Mouse (Mus musculus) heart, embryonic 12.5 days (tissue): ENCODE measurements at regions not wholly inside any gene's neighbourhood (a gene's known extent, or its start where the extent isn't known, plus 50 kb on each side); places are given as distances from the start of the nearest gene placed in this dataset.

Experiments used
- ATAC-seq: fragments of 200-750 bp; cut with Nextera tagmentation; 2 replicates; pipeline ENCODE4 v1.8.0; 2017; ENCODE audit warnings: moderate TSS enrichment, moderate library complexity; ENCODE audit not compliant: insufficient number of reproducible peaks, low FRiP score
- H3K27ac ChIP-seq: fragments of 300-500 bp; sonication (generic); 2 replicates; pipeline ENCODE4 v1.5.1; 2016; ENCODE audit warnings: mild to moderate bottlenecking, moderate library complexity; ENCODE audit not compliant: poor library complexity, severe bottlenecking
- H3K27me3 ChIP-seq: fragments of 300-500 bp; sonication (generic); replicated peaks from 2 replicates; pipeline ENCODE4 v1.6.1; 2016; ENCODE audit warnings: mild to moderate bottlenecking, moderate library complexity
- H3K36me3 ChIP-seq: fragments of 300-500 bp; sonication (generic); 2 replicates; pipeline ENCODE4 v1.6.1; 2016; ENCODE audit warnings: mild to moderate bottlenecking, moderate library complexity
- H3K4me1 ChIP-seq: fragments of 300-500 bp; sonication (generic); replicated peaks from 2 replicates; pipeline ENCODE4 v1.6.1; 2016; ENCODE audit warnings: mild to moderate bottlenecking
- H3K4me2 ChIP-seq: fragments of 300-500 bp; sonication (generic); 2 replicates; pipeline ENCODE4 v1.6.1; 2016; ENCODE audit warnings: mild to moderate bottlenecking, moderate library complexity
- H3K4me3 ChIP-seq: fragments of 300-500 bp; sonication (generic); 2 replicates; pipeline ENCODE4 v1.5.1; 2016; ENCODE audit warnings: mild to moderate bottlenecking
- H3K9ac ChIP-seq: fragments of 300-500 bp; sonication (generic); 2 replicates; pipeline ENCODE4 v1.6.1; 2016; ENCODE audit warnings: mild to moderate bottlenecking, moderate library complexity
- H3K9me3 ChIP-seq: fragments of 300-500 bp; sonication (generic); replicated peaks from 2 replicates; pipeline ENCODE4 v1.6.1; 2016; ENCODE audit warnings: mild to moderate bottlenecking, moderate library complexity
- WGBS: fragments of 180-500 bp; shearing (Covaris S2); methylation state at CpG from one replicate; pipeline ENCODE4 v1.1.7; 2016; 5-methylcytosine and 5-hydroxymethylcytosine counted together

- Histone ChIP-seq H3K4me1 (no peaks in the 10 kb centered on the region), H3K36me3 (no peaks in the 10 kb centered on the region), H3K9ac (no peak overlapping the region), H3K9me3 (no peaks in the 10 kb centered on the region), H3K4me3 (no peak overlapping the region), H3K27me3 (no peaks in the 10 kb centered on the region), H3K4me2 (no peak overlapping the region), H3K27ac (no peak overlapping the region)
- no peak for ATAC-seq
- 61% methylated on average over 7 of the region's 7 CpGs for WGBS
Measured at GRCm38 (mm10) chr13:72947374-72948165, 312.7 kb upstream of the Irx4 start.

DNA sequence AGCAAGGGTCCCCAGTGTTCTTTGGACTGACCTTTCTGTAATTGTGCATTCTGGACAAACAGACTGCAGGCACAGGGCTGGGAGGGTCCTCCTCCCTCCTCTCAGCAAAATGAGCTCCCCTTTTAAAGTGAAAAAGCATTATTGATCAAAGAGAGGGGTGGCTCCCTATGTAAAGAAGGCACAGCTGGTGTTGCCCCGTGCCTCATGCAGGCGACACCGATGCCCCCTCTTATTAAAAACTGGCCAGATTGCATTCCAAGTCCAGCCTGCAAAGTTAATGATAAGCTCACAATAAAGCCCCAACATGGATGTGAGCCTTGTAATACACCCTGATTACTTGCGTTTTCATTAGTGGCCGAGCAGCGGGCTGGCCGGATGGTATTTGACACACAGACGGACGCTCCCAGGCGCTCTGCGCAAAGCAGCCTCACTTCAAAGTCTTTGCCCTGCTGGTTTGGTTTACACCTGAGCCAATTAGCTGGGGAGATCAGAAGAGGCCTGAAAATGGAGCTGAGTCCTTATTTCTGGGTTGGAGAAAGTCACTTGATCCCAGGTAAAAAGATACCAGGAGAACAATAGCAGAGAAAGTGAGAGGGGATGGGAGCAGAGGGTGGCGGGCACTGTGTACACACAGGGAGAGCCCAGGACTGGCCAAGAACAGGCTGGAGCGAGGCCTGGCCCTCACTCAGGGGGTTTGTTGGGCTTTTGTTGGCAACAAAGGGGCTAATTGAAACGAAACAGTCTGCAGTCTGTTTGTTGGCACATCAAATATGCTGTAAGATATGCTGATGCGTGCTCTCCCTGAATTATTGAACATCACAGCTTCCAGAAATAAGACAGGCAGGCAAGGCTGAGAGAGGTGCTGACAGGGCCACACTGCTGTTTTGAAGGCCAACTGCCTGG, 301.4 kb upstream of the Irx4 start:
- H3K27ac ChIP-seq: no peak overlapping the region
- H3K36me3 ChIP-seq: no peaks in the 10 kb centered on the region
- H3K9me3 ChIP-seq: no peaks in the 10 kb centered on the region
- H3K4me3 ChIP-seq: no peak overlapping the region
- peaks cover 17% of the 10 kb centered on the region for H3K27me3 ChIP-seq
- H3K9ac ChIP-seq: no peak overlapping the region
- H3K4me2 ChIP-seq: no peak overlapping the region
- 44% methylated on average over 15 of the region's 15 CpGs for WGBS
- H3K4me1 ChIP-seq: no peaks in the 10 kb centered on the region
- ATAC-seq: no peak

DNA sequence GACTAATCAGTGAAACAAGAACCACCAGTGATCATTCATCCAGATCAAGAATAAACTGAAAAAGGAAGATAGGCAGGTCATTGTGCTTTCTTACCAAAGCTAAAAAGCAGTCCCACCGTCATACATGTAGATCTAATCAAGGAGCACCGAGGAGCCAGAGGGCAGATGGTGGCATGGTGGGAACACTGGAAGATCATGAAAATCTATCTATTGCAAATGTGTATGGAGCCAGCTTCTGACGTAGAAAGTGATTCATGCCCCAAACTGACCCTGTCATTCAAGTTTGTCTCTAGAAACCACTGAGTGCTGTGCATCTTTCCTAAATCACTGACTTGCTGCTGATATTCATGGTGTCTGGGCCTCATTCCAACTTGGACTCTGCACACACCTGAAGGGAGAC, 299.0 kb upstream of the Irx4 start:
- Histone ChIP-seq H3K27ac (no peak overlapping the region), H3K4me2 (no peak overlapping the region), H3K4me1 (no peaks in the 10 kb centered on the region), H3K9me3 (no peaks in the 10 kb centered on the region), H3K9ac (no peak overlapping the region), H3K27me3 (peaks cover 17% of the 10 kb centered on the region), H3K36me3 (no peaks in the 10 kb centered on the region), H3K4me3 (no peak overlapping the region)
- 81% methylated on average over 3 of the region's 3 CpGs for WGBS
- no peak for ATAC-seq

DNA sequence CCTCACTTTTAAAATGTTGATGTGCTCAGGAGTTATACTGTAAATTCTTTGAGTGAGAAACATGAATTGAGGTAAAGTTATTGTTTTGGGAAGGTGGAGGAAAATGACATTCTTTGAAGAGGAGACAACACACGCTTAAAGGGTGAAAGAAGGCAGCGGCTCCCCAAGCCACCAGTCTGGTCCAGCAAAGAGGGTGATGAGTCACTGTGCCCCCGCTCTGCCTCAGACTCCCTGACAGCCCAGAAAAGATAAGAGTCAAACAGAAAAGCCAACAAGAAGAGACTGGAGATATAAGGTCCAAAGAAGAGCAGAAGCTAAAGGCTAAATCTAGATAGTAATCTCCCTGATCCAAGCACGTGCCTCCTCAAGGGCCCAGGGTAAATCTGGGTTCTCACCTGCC, 288.1 kb upstream of the Irx4 start:
- no peak overlapping the region for H3K9ac ChIP-seq
- 56% methylated on average over 4 of the region's 4 CpGs for WGBS
- no peaks in the 10 kb centered on the region for H3K4me1 ChIP-seq
- ATAC-seq: peak; percentile 88
- no peaks in the 10 kb centered on the region for H3K36me3 ChIP-seq
- no peak overlapping the region for H3K27ac ChIP-seq
- H3K9me3 ChIP-seq: no peaks in the 10 kb centered on the region
- H3K27me3 ChIP-seq: no peaks in the 10 kb centered on the region
- no peak overlapping the region for H3K4me2 ChIP-seq
- no peak overlapping the region for H3K4me3 ChIP-seq

DNA sequence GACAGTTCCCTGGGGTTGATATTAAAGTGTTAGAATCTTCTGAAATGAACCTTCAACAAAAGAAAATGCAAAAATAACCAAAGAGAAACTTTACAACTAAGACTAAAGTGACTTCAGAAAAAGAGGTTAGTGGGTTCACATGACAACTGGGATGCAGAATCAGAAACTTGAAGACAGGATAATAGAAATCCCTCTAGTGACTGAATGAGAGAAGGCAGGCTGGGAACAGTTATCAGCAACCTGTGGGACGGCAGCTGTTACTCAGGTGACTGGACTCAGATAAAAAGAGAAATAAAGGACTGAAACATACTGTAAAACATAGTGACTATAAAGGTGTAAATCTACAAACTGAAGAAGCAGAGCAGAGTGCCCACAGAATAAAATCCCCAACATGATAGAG, 287.4 kb upstream of the Irx4 start:
- Histone ChIP-seq H3K27ac (no peak overlapping the region), H3K4me1 (no peaks in the 10 kb centered on the region), H3K9me3 (no peaks in the 10 kb centered on the region), H3K36me3 (no peaks in the 10 kb centered on the region), H3K27me3 (no peaks in the 10 kb centered on the region), H3K4me2 (no peak overlapping the region), H3K4me3 (no peak overlapping the region), H3K9ac (no peak overlapping the region)
- 29% methylated on average over 1 of the region's 1 CpGs for WGBS
- ATAC-seq: no peak

DNA sequence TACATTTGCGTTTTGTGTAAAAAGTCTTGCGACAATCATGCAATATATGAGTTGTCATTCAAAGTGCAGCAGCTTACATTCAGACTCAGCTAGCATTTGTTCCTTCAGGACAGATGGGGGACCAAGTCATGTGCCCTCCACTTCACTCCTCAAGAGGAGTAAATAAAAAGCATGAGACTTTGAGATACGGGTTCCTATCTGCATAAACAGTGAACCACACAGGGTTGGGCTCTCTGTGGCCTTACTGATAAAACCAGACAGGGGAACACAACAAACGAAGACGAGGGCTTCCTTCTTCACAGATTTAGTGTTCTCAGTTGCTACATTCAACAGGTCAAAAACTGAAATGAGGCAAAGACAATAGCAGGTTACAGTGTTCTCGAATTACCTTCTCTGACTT, 283.1 kb upstream of the Irx4 start:
- H3K27ac ChIP-seq: peak overlapping the region; percentile 48; the same call in 1 of the 2 replicates
- 64% methylated on average over 6 of the region's 6 CpGs for WGBS
- no peaks in the 10 kb centered on the region for H3K36me3 ChIP-seq
- no peak overlapping the region for H3K4me3 ChIP-seq
- peak; percentile 90 for ATAC-seq
- H3K4me1 ChIP-seq: no peaks in the 10 kb centered on the region; the same call in 1 of the 2 replicates
- no peaks in the 10 kb centered on the region for H3K27me3 ChIP-seq
- no peak overlapping the region for H3K9ac ChIP-seq
- H3K9me3 ChIP-seq: no peaks in the 10 kb centered on the region
- no peak overlapping the region for H3K4me2 ChIP-seq

DNA sequence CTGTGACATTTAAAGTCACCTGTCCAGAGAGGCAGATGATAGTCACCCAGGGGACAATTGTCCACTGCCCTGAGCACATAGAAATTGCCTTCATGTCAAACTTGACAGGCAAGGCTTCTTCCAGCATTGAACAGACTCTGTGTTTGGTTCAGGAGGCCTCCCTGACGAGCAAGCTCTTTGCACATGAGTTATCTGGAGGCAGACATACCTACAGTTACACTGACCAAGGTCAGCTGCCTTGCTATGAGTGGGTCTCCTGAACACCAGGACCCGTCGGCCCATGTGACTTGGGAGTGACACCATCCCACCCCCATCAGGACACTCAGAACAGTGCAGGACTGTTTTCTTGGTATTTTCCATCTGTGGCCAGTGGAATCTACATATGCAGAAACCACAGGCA, 282.3 kb upstream of the Irx4 start:
- WGBS: 65% methylated on average over 3 of the region's 3 CpGs
- H3K9me3 ChIP-seq: no peaks in the 10 kb centered on the region
- H3K27me3 ChIP-seq: no peaks in the 10 kb centered on the region
- H3K27ac ChIP-seq: peak overlapping the region; percentile 48; the same call in 1 of the 2 replicates
- H3K4me3 ChIP-seq: no peak overlapping the region
- no peaks in the 10 kb centered on the region; the same call in 1 of the 2 replicates for H3K4me1 ChIP-seq
- ATAC-seq: peak; percentile 60; the same call in 1 of the 2 replicates
- no peak overlapping the region for H3K4me2 ChIP-seq
- no peak overlapping the region for H3K9ac ChIP-seq
- no peaks in the 10 kb centered on the region for H3K36me3 ChIP-seq

DNA sequence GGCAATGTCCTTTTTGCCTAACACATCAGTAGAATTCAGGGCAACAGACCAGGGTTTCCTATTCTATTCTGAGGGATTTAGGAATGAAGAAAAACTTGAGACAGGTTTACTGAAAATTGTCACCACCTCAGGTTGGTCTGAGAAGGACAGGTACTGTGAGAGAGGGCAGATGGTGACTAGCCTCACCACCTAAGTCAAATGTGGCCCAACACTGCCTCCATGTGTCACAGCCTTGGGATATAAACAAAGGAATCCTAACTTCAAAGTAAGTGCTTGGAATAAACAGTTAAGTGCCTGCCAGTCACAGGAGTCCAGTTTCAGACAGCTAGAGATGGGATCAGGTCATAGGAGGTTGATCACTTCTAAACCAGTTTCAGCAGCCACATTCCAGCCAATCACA, 281.3 kb upstream of the Irx4 start:
- H3K27me3 ChIP-seq: no peaks in the 10 kb centered on the region
- H3K4me2 ChIP-seq: no peak overlapping the region
- no peaks in the 10 kb centered on the region for H3K36me3 ChIP-seq
- no peak overlapping the region for H3K27ac ChIP-seq
- no peaks in the 10 kb centered on the region; the same call in 1 of the 2 replicates for H3K4me1 ChIP-seq
- no peaks in the 10 kb centered on the region for H3K9me3 ChIP-seq
- no peak overlapping the region for H3K4me3 ChIP-seq
- no peak overlapping the region for H3K9ac ChIP-seq
- no peak for ATAC-seq

GRCm38 (mm10) chr13:72992589-72993409, 267.5 kb upstream of the Irx4 start:
- H3K27me3 ChIP-seq: no peaks in the 10 kb centered on the region
- ATAC-seq: no peak
- H3K36me3 ChIP-seq: no peaks in the 10 kb centered on the region
- H3K27ac ChIP-seq: no peak overlapping the region
- no peaks in the 10 kb centered on the region for H3K4me1 ChIP-seq
- no peak overlapping the region for H3K4me3 ChIP-seq
- H3K4me2 ChIP-seq: no peak overlapping the region
- H3K9me3 ChIP-seq: no peaks in the 10 kb centered on the region
- no peak overlapping the region for H3K9ac ChIP-seq
- 69% methylated on average over 17 of the region's 17 CpGs for WGBS

DNA sequence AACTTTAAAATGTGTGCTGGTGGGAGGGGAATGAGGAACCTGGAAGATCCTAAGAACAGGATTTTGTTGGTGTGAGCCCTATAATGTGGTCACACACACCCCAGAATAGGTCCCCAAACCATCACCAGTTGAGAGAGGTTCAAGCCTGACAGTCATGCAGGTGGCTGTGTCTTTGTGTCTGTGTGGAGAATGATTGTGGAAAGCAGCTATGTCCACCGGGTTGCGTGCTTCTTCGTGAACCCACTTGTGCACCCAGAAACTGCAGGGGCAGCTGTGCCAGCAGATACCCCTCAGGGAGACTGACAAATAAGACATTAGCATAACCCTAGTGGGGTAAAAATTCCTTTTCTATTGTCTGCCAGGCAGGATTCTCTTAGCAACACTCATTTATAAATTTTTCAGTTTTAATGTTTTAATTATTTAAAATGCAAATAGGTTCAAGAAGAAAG, 266.8 kb upstream of the Irx4 start:
- 74% methylated on average over 3 of the region's 3 CpGs for WGBS
- no peak overlapping the region for H3K9ac ChIP-seq
- ATAC-seq: no peak
- no peaks in the 10 kb centered on the region for H3K27me3 ChIP-seq
- H3K4me1 ChIP-seq: no peaks in the 10 kb centered on the region
- no peak overlapping the region for H3K4me3 ChIP-seq
- H3K27ac ChIP-seq: no peak overlapping the region
- no peaks in the 10 kb centered on the region for H3K36me3 ChIP-seq
- no peak overlapping the region for H3K4me2 ChIP-seq
- H3K9me3 ChIP-seq: no peaks in the 10 kb centered on the region

GRCm38 (mm10) chr13:72994538-72994937, 265.7 kb upstream of the Irx4 start:
- Histone ChIP-seq H3K36me3 (no peaks in the 10 kb centered on the region), H3K4me3 (no peak overlapping the region), H3K9ac (no peak overlapping the region), H3K4me1 (no peaks in the 10 kb centered on the region), H3K27ac (no peak overlapping the region), H3K27me3 (no peaks in the 10 kb centered on the region), H3K9me3 (no peaks in the 10 kb centered on the region), H3K4me2 (no peak overlapping the region)
- no peak for ATAC-seq
